Mouse (Mus musculus): ENCODE measurements around the gene Lgalsl. TPM values are rescaled to one million over a fixed set of nuclear protein-coding genes. Genes with fewer than 3 reads are reported as not detected.

Lgalsl gene
- 10 to 100 TPM; 80.7 to 82.0 TPM for total RNA-seq (2021)

- peak; percentile 76 to 81 for DNase-seq
Measured at GRCm38 (mm10) chr11:20830686-20831505, at the start of gene Lgalsl. TSS of gene Lgalsl (minus strand) at chr11:20831056.

- DNase-seq = peak; percentile 14 to 29
Measured at GRCm38 (mm10) chr11:20878644-20879043, 47.8 kb upstream of the Lgalsl start.

- DNase-seq = no peak
Measured at GRCm38 (mm10) chr11:20877578-20878096, 46.8 kb upstream of the Lgalsl start.

GRCm38 (mm10) chr11:20873386-20873785, 42.5 kb upstream of the Lgalsl start:
- DNase-seq = no peak

- no peak for DNase-seq
Measured at GRCm38 (mm10) chr11:20872911-20873310, 42.1 kb upstream of the Lgalsl start.

- no peak for DNase-seq
Measured at GRCm38 (mm10) chr11:20872444-20872843, 41.6 kb upstream of the Lgalsl start.

GRCm38 (mm10) chr11:20869927-20870326, 39.1 kb upstream of the Lgalsl start:
- DNase-seq = no peak

GRCm38 (mm10) chr11:20865450-20865849, 34.6 kb upstream of the Lgalsl start:
- DNase-seq = no peak

- DNase-seq = no peak
Measured at GRCm38 (mm10) chr11:20864647-20865046, 33.8 kb upstream of the Lgalsl start.

- no peak for DNase-seq
Measured at GRCm38 (mm10) chr11:20862101-20862500, 31.2 kb upstream of the Lgalsl start.

- no peak for DNase-seq
Measured at GRCm38 (mm10) chr11:20860351-20860750, 29.5 kb upstream of the Lgalsl start.

- no peak for DNase-seq
Measured at GRCm38 (mm10) chr11:20859858-20860257, 29.0 kb upstream of the Lgalsl start.

GRCm38 (mm10) chr11:20858921-20859668, 28.2 kb upstream of the Lgalsl start:
- peak; percentile 83 to 90 for DNase-seq

GRCm38 (mm10) chr11:20857921-20858320, 27.1 kb upstream of the Lgalsl start:
- no peak for DNase-seq

- no peak for DNase-seq
Measured at GRCm38 (mm10) chr11:20854032-20854741, 23.3 kb upstream of the Lgalsl start.

- DNase-seq = no peak
Measured at GRCm38 (mm10) chr11:20850196-20850595, 19.3 kb upstream of the Lgalsl start.

- DNase-seq = no peak
Measured at GRCm38 (mm10) chr11:20849403-20849802, 18.5 kb upstream of the Lgalsl start.

GRCm38 (mm10) chr11:20837366-20837765, 6.5 kb upstream of the Lgalsl start:
- no peak for DNase-seq

GRCm38 (mm10) chr11:20831600-20832137, 813 bp upstream of the Lgalsl start:
- DNase-seq = peak; percentile 6 to 19

- DNase-seq = peak; percentile 4 to 12
Measured at GRCm38 (mm10) chr11:20829993-20830685, 717 bp downstream of the Lgalsl start.

GRCm38 (mm10) chr11:20829056-20829686, 1.7 kb downstream of the Lgalsl start:
- DNase-seq = peak in 1 of 2 experiments; percentile 5
